ENCODE assay signal across 8 mouse cellular contexts in the genomic region with DNA sequence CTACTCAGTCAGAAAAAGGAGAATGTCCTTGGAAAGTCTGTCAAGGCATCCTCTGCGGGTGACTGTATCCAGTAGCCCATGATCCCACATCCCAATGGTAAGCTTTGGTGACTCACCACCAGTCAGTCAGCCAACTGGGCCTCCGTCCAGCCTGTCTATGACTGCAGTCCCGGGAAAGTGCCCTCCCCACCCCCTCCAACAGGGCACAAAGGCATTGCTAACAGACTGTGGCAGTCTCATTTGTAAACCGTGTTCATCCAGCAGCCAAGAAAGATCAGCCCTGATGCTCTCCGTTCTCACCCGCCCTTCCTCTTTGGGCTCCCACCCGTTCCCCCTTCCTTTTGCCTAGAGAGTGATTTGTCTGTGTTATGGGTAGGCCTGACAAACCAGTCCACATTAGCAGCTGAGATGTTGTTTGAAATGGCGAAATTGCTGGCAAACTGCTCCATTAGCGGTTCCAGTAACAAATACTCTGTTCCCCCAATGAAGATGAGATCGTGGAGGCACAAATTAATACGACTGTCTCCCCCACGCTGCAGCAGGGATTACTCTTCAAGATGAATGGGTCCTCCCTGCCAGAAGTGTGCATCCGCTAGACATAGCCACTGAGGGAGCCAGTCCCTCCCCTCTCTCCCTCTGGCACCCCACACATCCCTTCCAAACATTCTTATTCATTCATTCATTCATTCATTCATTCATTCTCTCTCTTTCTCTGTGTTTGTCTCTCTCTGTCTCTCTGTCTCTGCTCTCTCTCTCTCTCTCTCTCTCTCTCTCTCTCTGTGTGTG.
A peak's percentile ranks its signal among the peaks of the same experiment; 100 is the strongest.
DNase-seq lines count a peak whose midpoint lies in the region; ATAC-seq lines count a peak whose summit lies in the region.

No protein-coding gene starts in this region.

- peak; percentile 89 for ATAC-seq in hindbrain, embryonic 14.5 days (ENCODE audit: low FRiP score)
- peak; percentile 90 for ATAC-seq in neural tube, embryonic 15.5 days (ENCODE audit: low FRiP score)
- no peak for ATAC-seq in erythroid progenitor cell, adult 5-6 weeks (replicated peaks; ENCODE audit: low FRiP score, poor library complexity, severe bottlenecking)

- H3K27me3 ChIP-seq in hindbrain, embryonic 14.5 days (ENCODE audit: control insufficient read depth, insufficient read depth, low read length) = no peaks in the 10 kb centered on the region
- H3K27me3 ChIP-seq in neural tube, embryonic 15.5 days (replicated peaks) = no peaks in the 10 kb centered on the region

- 36% methylated on average over 13 of the region's 13 CpGs for WGBS in hindbrain, embryonic 14.5 days
- WGBS in neural tube, embryonic 15.5 days = 35% methylated on average over 13 of the region's 13 CpGs

- peaks cover 27% of the 10 kb centered on the region for H3K4me1 ChIP-seq in hindbrain, embryonic 14.5 days (replicated peaks; ENCODE audit: control insufficient read depth, insufficient read depth, low read length)
- H3K4me1 ChIP-seq in neural tube, embryonic 15.5 days = peaks cover 9% of the 10 kb centered on the region

- no peak overlapping the region for H3K4me2 ChIP-seq in hindbrain, embryonic 14.5 days (replicated peaks)
- H3K4me2 ChIP-seq in neural tube, embryonic 15.5 days = peak overlapping the region; percentile 5; the same call in 1 of the 2 replicates

- no peak overlapping the region for H3K9ac ChIP-seq in hindbrain, embryonic 14.5 days
- no peak overlapping the region for H3K9ac ChIP-seq in neural tube, embryonic 15.5 days (replicated peaks)

- peak; percentile 97 for DNase-seq in MN1 (ENCODE audit: low spot score)
- peak; percentile 37 to 63 for DNase-seq in adrenal gland, postnatal 4 days (ENCODE audit: low spot score in 2 of 2)
- DNase-seq in gastrocnemius, adult 18-20 months (ENCODE audit: low spot score) = peak; percentile 57
- DNase-seq in hindbrain, embryonic 14.5 days (ENCODE audit: low spot score) = peak; percentile 80
- DNase-seq in left cerebral cortex, adult 9 months (ENCODE audit: low spot score in 2 of 2) = peak; percentile 57 to 85
- no peak for DNase-seq in thymus, postnatal 14 days

- H3K36me3 ChIP-seq in hindbrain, embryonic 14.5 days (replicated peaks; ENCODE audit: control insufficient read depth, insufficient read depth) = no peaks in the 10 kb centered on the region
- H3K36me3 ChIP-seq in neural tube, embryonic 15.5 days = no peaks in the 10 kb centered on the region

- H3K4me3 ChIP-seq in hindbrain, embryonic 14.5 days (replicated peaks; ENCODE audit: low read length) = no peak overlapping the region
- no peak overlapping the region for H3K4me3 ChIP-seq in neural tube, embryonic 15.5 days (replicated peaks)

- H3K9me3 ChIP-seq in hindbrain, embryonic 14.5 days (ENCODE audit: control insufficient read depth, low read length) = no peaks in the 10 kb centered on the region
- H3K9me3 ChIP-seq in neural tube, embryonic 15.5 days (replicated peaks) = no peaks in the 10 kb centered on the region

- peak overlapping the region; percentile 58 for H3K27ac ChIP-seq in hindbrain, embryonic 14.5 days
- H3K27ac ChIP-seq in neural tube, embryonic 15.5 days (replicated peaks) = peak overlapping the region; percentile 68
